Mouse (Mus musculus) right cerebral cortex, adult 18-20 months (tissue): Measurements from ENCODE around the gene Dnah2.

ENCODE experiments used
- DNase-seq: peaks from one replicate; pipeline ENCODE4 v3.0.0; 2022; ENCODE audit warnings: mixed read lengths

Gene Dnah2

DNA sequence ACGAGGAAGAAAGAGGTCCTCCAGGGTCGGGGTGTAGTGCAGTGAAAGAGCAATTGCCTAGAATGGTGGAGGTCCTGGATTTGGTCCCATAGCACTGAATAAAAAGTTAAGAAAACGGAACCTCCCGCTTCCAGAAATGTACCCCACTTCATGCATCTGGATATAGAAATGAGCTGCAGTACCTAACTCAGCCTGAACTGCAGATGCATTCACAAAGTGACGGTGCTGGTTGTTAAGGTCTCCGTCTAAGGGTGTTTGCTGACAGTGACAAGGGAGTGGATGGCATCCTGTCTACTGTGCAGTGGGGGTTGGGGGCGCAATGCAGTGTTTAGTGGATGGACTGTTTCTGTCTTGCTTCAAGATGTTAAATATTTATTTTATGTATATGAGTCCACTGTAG lies 162.2 kb downstream of the Dnah2 start:
- DNase-seq: no peak

DNA sequence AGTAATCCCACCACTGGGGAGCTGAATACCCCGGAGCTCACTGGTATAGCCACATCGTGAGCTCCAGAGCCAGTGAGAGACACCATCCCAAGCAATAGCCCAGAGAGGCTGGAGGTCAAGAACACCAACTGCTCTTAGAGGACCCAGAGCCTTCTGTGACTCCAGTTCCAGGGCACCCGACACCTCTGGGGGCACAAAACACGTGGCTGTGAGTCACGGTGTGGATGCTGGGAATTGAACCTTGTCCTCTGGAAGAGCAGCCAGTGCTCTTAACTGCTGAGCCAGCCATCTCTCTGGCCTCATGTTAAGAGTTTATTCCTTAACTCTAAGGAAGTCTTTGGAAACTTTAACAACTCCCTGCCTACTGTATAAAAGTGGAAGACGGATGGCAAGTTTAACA lies 163.9 kb downstream of the Dnah2 start:
- no peak for DNase-seq

DNA sequence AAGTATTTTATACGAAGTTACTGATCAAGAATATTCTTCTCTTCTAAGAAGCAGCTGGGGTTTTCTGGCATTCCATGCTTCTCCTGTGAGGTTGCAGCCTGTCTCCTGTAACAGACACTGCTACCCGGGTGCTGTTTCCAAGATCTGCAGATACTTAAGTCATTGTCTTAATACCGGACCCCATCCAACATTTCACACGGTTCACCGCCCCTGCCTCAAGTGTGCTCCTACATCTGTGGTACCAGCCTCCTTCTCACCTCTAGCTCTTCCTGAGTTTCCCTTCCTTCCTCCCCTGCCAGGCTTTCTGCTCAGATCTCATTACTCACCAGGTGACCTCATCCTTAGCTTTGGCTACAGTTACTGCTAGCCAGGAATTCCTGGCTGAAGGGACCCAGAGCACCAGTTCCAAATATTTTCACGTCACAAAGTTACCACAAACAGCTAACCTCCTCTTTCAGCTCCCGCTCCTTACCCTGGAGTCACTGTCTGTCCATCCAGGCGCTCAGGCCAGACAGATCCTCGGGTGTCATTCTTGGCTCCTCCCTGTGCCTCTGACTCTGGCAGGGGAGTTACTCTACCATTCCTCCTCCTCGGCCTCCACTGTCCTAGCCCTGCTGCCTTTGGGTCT lies 166.3 kb downstream of the Dnah2 start:
- DNase-seq: no peak

DNA sequence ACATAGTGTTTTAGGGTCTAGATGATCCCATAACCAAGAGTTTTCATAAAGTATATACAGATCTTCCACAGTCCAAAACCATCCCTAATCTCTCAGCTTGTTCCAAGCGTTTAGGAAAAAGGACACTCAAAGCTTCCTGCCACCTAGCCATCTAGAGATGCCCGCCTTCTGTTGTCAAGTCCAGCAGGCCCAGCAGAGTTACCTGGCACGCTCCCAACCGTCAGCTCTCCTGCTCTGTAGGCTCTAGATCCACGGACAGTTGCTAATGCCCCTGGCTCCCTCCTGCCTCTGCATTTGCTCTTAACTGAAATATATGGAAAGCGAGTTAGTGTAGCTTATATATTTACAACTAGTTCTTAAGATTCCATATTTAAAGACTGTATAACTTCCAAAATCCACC lies 167.6 kb downstream of the Dnah2 start:
- no peak for DNase-seq

DNA sequence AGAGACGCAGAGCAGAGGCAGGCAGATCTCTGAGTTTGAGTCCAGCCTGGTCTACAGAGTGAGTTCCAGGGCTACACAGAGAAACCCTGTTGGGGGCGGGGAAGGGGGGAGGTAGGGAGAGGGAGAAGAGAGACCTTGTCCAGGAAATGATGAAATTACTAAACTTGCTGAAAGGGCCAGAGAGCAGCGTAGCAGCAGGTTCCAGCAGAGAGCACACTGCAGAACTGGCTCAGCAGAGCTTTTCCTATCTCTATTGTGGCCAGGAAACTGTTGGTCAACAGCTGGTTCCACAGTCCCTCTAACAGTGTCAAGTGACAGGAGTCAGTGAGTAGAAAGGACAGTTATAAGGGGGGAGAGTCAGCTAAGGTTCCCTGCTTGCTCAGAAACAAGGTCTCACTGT lies 169.3 kb downstream of the Dnah2 start:
- no peak for DNase-seq

DNA sequence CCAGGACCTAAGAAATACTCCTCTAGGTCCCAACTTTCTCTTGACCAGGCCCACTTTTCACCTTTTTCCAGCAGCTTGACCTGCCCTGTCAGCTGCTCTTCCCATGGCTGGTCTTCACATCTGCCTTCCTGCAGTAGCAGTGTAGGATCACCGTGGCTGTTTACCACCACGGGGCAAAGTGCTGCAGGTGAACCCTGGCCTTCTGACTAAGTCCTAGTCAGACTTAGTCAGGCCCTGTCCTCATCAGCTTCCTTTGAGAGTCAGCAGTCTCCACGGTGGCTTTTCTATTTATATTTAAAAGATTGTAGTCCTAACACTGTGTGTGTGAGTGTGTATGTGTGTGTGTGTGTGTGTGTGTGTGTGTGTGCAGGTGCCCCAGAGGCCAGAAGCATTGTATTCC lies 171.1 kb downstream of the Dnah2 start:
- DNase-seq: no peak

DNA sequence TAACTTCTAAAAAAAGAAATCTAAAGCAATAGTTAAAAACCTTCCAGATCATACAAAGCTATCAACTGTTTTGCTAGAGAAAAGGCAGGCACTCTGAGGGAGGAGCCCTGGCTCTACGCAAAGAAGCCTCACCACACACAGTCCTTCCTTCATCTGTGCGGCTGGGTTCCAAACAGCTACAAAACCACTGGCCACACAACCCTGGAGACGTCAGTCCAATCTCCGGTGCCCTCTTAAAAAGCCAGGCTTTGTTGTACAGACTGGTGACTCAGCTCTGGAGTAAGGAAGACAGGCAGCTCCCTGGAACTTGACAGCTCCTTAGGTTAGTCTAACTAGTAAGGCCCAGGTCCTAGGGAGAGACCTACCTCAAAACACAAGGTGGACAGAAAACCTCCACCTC lies 173.3 kb downstream of the Dnah2 start:
- DNase-seq: no peak

DNA sequence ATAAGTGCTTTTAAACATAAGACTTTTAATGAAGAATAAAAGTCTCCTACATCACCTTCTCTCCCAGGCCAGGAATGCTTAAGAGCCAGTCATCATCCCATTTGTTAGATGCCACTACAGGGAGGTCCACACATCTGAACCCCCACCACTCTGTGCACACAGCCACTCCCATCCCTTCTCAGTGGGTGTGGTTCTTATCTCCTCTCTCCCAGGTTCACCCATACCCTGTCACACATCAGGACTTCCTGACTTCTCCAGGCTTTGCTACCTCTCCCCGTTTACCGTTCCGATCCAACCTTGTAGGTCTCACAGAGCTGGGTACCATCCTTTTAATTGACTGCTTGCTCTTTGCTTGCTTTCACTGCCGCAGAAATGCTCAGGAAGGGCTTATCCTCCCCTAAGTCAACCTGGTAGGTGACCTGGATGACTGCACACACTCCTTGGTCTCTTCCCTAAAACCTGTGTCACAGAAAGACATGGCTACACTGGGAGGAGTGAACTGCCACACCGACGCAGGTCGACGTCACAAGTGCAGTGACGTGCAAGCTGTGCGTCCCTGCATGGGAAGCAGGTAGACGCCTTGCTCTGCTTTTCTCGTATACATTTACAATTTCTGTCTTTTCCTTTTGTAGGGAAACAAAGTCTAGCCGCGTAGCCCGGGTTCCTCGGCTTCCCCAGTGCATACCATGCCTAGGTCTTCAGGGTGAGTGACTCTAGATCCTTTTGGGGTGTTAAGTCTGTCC lies 175.5 kb downstream of the Dnah2 start:
- DNase-seq: no peak

DNA sequence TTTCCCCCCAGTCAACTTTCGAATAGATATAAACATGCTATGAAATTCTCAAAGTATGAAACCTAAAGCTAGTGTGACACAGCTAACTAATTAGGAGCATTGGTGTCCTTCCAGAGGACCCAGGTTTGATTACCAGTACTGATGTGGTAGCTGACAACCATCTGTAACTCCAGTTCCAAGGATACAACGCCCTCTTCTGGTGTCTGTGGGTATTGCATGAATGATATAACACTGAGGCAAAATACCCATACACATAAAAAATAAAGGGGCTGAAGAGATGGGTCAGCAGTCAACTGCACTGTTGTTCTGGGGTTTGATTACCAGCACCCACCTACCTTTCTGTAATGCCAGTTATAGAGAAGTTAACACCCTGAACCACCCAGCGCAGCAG lies 176.1 kb downstream of the Dnah2 start:
- no peak for DNase-seq

DNA sequence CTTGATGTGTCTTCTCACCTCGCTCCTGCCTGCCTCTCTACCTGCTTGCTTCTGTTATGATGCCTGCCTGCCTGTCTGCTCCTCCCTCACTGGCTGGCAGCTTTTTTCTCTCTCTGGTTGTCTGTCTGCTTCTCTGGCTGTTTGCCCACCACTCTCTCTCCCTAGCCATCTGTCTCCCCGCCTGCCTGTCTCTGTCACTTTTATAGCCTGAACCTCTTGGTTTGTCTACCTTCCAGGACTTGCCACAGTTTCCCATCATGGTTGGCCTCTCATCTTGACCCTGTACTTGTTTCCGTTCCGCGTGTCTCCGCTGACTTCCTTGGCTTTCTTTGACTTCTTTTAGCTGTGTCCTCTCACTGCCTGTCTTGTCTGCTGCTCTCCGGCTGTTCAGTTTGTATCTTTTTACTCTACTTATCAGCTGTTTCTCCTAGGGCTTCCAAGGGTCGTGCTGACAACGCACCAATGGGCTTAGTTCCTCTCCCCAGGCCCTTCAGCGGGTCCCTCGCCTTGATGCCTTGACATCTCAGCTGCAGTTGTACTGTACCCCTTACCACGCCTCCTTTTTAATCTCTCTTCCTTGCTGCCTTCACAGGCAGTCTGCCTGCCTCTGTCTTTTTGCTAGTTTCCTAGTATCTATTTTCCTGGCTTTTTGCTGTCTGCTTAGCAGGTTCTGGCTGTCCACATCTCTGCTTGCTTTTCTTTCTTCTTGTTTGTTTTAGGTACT lies 176.7 kb downstream of the Dnah2 start:
- peak; percentile 72 for DNase-seq

DNA sequence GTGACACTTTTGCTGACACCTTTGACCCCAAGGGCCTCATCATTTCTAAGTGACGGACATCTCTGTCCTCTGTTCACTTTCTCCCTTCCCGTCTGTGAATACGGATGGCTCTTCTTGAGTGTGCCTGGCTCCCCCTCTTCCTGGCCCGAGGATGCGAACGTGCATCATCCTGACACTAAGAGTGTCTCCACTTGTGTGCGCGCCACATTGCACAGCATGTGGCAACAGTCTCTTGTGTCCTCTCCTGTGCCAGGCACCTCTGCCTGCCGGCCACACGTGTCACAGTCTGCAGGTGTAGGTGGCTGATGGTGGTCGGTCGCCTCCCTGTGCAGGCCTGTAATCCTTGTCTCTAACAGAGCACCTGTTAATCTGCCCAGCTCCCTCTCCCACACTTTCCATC lies 177.3 kb downstream of the Dnah2 start:
- no peak for DNase-seq

DNA sequence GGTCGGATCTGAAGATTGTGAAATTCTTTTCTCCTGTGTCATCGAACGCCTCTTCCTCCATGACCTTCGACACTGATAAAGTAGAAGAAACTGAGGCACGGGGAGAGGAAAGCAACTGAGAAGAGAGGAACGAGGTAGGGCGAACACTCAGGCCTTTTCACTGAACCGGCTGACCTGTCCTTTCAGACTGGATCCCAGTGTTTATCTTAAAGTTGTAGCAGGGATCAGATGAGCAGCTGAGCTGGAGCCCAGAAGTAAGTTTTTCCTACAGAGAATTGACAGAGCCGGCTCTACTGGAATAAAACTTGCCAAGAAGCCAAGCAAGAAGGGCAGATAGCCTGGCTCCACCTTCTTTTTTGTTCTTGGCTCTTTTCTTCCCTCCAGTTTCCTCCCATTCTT lies 178.1 kb downstream of the Dnah2 start:
- no peak for DNase-seq
